Mouse (Mus musculus): Measurements from ENCODE around the gene Dennd4c. TPM values are rescaled to one million over a fixed set of nuclear protein-coding genes. Genes with fewer than 3 reads are reported as not detected.

Dennd4c gene
- polyA plus RNA-seq, 1 experiment: 13.3 TPM

GRCm38 (mm10) chr4:86856304-86857112 lies 108.2 kb downstream of the Dennd4c start:
- 0 out of 2 replicates have a peak, but pooled peaks cover 5% of the 10 kb centered on the region for H3K4me1 ChIP-seq (replicated peaks; ENCODE audit: control insufficient read depth, insufficient read depth, low read length)
- H3K4me3 ChIP-seq (ENCODE audit: control insufficient read depth, insufficient read depth, low read length): peak overlapping the region; percentile 61
- TF ChIP-seq CTCF (IDR thresholded peaks at IDR 0.05; ENCODE audit: borderline replicate concordance, control insufficient read depth, extremely low read depth, insufficient read depth, low read length, poor library complexity) (no peak), POLR2A (IDR thresholded peaks at IDR 0.05; ENCODE audit: control insufficient read depth, extremely low read depth, insufficient read depth, low read length, poor library complexity) (no peak)
- peaks cover 26% of the 10 kb centered on the region for H3K36me3 ChIP-seq (ENCODE audit: control insufficient read depth, insufficient read depth, low read length)
- H3K27ac ChIP-seq (ENCODE audit: control insufficient read depth, insufficient read depth, low read length): peak overlapping the region; percentile 40
- WGBS: 2% methylated on average over 50 of the region's 50 CpGs
- DNase-seq: no peak
- no peaks in the 10 kb centered on the region for H3K27me3 ChIP-seq (ENCODE audit: control insufficient read depth, insufficient read depth, low read length)

DNA sequence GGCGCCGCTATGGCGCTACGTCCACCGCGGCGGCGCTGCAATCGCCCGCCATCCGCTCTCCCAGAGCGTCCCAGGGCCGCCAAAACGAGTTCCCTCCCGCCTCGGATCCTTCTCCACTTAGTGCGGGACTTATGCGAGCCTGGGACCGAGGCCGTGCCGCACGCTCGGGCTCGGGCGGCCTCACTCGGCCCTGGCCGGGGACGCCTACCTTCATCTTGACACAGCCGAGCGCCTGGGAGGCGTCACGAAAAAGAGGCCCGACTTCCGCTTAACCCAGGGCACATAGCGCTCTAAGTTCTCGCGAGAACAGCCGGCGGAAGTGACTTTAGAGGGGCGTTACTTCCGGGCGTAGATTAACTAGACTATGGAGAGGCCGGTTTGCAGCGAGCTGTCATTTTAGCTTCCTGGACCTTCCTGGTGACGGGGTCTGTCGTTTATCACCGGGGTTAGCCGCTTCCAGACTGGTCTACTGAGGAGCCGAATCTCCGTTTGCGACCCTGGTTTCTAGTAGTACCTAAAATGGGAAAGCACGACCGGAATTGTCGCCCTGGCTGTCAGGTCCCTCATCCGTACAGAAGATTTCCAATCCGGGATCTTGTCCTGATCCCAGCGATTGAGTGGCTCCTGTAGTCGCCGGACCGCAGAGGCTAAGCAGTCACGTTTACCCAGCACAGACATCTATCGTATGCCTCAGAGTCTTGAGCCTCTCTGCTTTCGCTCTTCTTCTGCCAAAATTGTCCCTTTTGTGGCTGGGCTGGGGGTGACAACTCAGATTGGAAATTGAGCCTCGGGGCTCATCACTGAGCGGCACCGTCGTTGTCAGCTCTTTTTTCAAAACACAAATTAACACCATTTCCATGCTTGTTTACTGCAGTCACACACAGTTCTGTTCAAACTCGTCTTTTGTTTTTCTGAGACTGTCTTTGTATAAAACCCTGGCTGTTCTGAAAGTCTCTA lies 109.0 kb downstream of the Dennd4c start, which contains the start of gene Rps6:
Gene Rps6 (minus strand): TSS at position 300 of the 957 bp plus-strand sequence.
- no peaks in the 10 kb centered on the region for H3K27me3 ChIP-seq (ENCODE audit: control insufficient read depth, insufficient read depth, low read length)
- H3K36me3 ChIP-seq (ENCODE audit: control insufficient read depth, insufficient read depth, low read length): peaks cover 25% of the 10 kb centered on the region
- H3K4me1 ChIP-seq (replicated peaks; ENCODE audit: control insufficient read depth, insufficient read depth, low read length): 0 out of 2 replicates have a peak, but pooled peaks cover 5% of the 10 kb centered on the region
- H3K27ac ChIP-seq (ENCODE audit: control insufficient read depth, insufficient read depth, low read length): peak within 1 kb of the TSS; percentile 40
- DNase-seq: peak; percentile 94
- H3K4me3 ChIP-seq (ENCODE audit: control insufficient read depth, insufficient read depth, low read length): peak within 1 kb of the TSS; percentile 61
- under 1% methylated on average over 68 of the region's 68 CpGs for WGBS
- no peak for TF ChIP-seq CTCF (IDR thresholded peaks at IDR 0.05; ENCODE audit: borderline replicate concordance, control insufficient read depth, extremely low read depth, insufficient read depth, low read length, poor library complexity)
- peak; percentile 95 for TF ChIP-seq POLR2A (IDR thresholded peaks at IDR 0.05; ENCODE audit: control insufficient read depth, extremely low read depth, insufficient read depth, low read length, poor library complexity)

DNA sequence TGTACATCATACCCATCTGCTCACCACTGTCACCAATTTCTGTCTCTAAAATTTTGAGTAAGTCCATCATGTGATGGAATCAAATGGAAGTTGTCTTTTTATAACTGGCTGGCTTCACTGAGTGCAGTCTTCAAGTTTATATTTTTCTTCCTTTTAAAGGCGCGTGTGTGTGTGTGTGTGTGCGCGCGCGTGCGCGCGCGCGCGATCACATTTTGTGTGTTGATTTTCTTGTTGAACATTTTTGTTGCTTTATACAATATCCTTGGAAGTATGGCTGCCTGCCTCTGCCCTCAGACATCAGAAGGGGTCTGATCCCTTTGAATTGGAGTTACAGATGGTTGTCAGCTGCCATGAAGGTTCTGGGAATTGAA lies 109.7 kb downstream of the Dennd4c start:
- Histone ChIP-seq H3K4me1 (replicated peaks; ENCODE audit: control insufficient read depth, insufficient read depth, low read length) (0 out of 2 replicates have a peak, but pooled peaks cover 5% of the 10 kb centered on the region), H3K4me3 (ENCODE audit: control insufficient read depth, insufficient read depth, low read length) (no peak overlapping the region), H3K27ac (ENCODE audit: control insufficient read depth, insufficient read depth, low read length) (no peak overlapping the region), H3K27me3 (ENCODE audit: control insufficient read depth, insufficient read depth, low read length) (no peaks in the 10 kb centered on the region), H3K36me3 (ENCODE audit: control insufficient read depth, insufficient read depth, low read length) (peaks cover 19% of the 10 kb centered on the region)
- DNase-seq: no peak
- TF ChIP-seq POLR2A (IDR thresholded peaks at IDR 0.05; ENCODE audit: control insufficient read depth, extremely low read depth, insufficient read depth, low read length, poor library complexity) (no peak), CTCF (IDR thresholded peaks at IDR 0.05; ENCODE audit: borderline replicate concordance, control insufficient read depth, extremely low read depth, insufficient read depth, low read length, poor library complexity) (no peak)
- 70% methylated on average over 12 of the region's 12 CpGs for WGBS

GRCm38 (mm10) chr4:86864087-86864486 lies 115.7 kb downstream of the Dennd4c start:
- Histone ChIP-seq H3K36me3 (ENCODE audit: control insufficient read depth, insufficient read depth, low read length) (no peaks in the 10 kb centered on the region), H3K4me1 (replicated peaks; ENCODE audit: control insufficient read depth, insufficient read depth, low read length) (no peaks in the 10 kb centered on the region), H3K27me3 (ENCODE audit: control insufficient read depth, insufficient read depth, low read length) (no peaks in the 10 kb centered on the region), H3K27ac (ENCODE audit: control insufficient read depth, insufficient read depth, low read length) (no peak overlapping the region), H3K4me3 (ENCODE audit: control insufficient read depth, insufficient read depth, low read length) (no peak overlapping the region)
- DNase-seq: no peak
- whole genome bisulfite sequencing: 87% methylated on average over 5 of the region's 5 CpGs
- no peak for TF ChIP-seq CTCF (IDR thresholded peaks at IDR 0.05; ENCODE audit: borderline replicate concordance, control insufficient read depth, extremely low read depth, insufficient read depth, low read length, poor library complexity)
- TF ChIP-seq POLR2A (IDR thresholded peaks at IDR 0.05; ENCODE audit: control insufficient read depth, extremely low read depth, insufficient read depth, low read length, poor library complexity): no peak

DNA sequence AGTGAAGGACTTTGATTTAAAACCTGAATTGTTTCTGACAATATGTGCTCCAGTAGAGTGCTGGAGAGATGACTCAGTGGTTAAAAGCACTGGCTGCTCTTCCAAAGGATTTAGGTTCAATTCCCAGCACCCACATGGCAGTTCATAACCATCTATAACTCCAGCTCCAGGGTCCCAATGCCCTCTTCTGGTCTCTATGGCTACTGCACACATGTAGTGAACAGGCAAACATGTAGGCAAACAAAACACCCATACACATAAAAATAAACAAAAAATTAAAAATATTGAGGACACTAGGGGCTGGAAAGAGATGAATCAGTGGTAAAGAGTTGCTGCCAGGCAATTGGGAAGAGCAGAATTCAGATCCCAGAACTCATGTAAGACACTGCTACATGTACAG lies 123.6 kb downstream of the Dennd4c start:
- Histone ChIP-seq H3K4me3 (ENCODE audit: control insufficient read depth, insufficient read depth, low read length) (no peak overlapping the region), H3K27me3 (ENCODE audit: control insufficient read depth, insufficient read depth, low read length) (no peaks in the 10 kb centered on the region)

GRCm38 (mm10) chr4:86873072-86873471 lies 124.7 kb downstream of the Dennd4c start:
- H3K27ac ChIP-seq (ENCODE audit: control insufficient read depth, insufficient read depth, low read length): no peak overlapping the region
- H3K4me3 ChIP-seq (ENCODE audit: control insufficient read depth, insufficient read depth, low read length): no peak overlapping the region
- DNase-seq: no peak
- H3K27me3 ChIP-seq (ENCODE audit: control insufficient read depth, insufficient read depth, low read length): no peaks in the 10 kb centered on the region
- 85% methylated on average over 4 of the region's 4 CpGs for WGBS
- peaks cover 4% of the 10 kb centered on the region; the same call in 1 of the 2 replicates for H3K4me1 ChIP-seq (replicated peaks; ENCODE audit: control insufficient read depth, insufficient read depth, low read length)
- TF ChIP-seq CTCF (IDR thresholded peaks at IDR 0.05; ENCODE audit: borderline replicate concordance, control insufficient read depth, extremely low read depth, insufficient read depth, low read length, poor library complexity): no peak
- no peak for TF ChIP-seq POLR2A (IDR thresholded peaks at IDR 0.05; ENCODE audit: control insufficient read depth, extremely low read depth, insufficient read depth, low read length, poor library complexity)
- no peaks in the 10 kb centered on the region for H3K36me3 ChIP-seq (ENCODE audit: control insufficient read depth, insufficient read depth, low read length)

More for the DNA sequence above, 123.6 kb downstream of the Dennd4c start:
- Histone ChIP-seq H3K36me3 (ENCODE audit: control insufficient read depth, insufficient read depth, low read length) (no peaks in the 10 kb centered on the region), H3K27ac (ENCODE audit: control insufficient read depth, insufficient read depth, low read length) (no peak overlapping the region), H3K4me1 (replicated peaks; ENCODE audit: control insufficient read depth, insufficient read depth, low read length) (peaks cover 4% of the 10 kb centered on the region; the same call in 1 of the 2 replicates)
- TF ChIP-seq POLR2A (IDR thresholded peaks at IDR 0.05; ENCODE audit: control insufficient read depth, extremely low read depth, insufficient read depth, low read length, poor library complexity) (no peak), CTCF (IDR thresholded peaks at IDR 0.05; ENCODE audit: borderline replicate concordance, control insufficient read depth, extremely low read depth, insufficient read depth, low read length, poor library complexity) (no peak)
- DNase-seq: no peak
